Mouse (Mus musculus): ENCODE data around the gene Atp6v1fnb.

Gene Atp6v1fnb

DNA sequence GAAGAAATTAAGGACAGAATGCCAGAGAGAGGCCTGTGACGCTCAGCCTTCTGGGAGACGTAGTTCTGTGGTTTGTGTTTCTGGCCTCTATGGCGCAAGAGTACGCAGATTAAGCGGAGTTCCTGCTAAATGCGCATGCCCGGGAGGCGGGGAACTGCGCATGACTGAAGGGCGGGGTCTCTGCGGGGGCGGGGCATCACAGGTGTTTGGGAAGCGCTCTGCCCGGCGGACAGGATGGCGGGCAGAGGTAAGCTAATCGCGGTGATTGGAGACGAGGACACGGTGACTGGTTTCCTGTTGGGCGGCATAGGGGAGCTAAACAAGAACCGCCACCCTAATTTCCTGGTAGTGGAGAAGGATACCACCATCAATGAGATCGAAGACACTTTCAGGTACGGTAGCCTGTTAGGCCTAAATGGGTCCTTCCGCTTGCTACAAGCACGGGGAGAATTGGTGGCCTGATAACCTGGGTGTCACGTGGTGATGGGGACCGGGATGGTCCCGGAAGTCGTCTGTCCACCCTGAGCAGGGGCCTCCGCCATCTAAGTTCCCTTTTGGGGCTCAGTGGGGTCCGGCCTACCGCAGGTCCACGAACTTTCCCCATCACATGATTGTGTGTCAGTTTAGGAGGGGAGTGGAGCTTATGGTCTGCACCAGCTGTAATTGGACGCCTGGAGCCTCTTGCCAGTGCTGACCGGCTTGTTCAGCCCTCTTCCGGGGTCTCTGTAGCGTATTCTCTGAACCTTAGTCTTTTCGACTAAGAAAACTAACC, 3.5 kb upstream of the Atp6v1fnb start, which contains the start of gene Atp6v1f:
TSS of gene Atp6v1f (plus strand) at position 136 of the 772 bp plus-strand sequence.
- DNase-seq (ENCODE audit: low spot score), result peak; percentile 94

DNA sequence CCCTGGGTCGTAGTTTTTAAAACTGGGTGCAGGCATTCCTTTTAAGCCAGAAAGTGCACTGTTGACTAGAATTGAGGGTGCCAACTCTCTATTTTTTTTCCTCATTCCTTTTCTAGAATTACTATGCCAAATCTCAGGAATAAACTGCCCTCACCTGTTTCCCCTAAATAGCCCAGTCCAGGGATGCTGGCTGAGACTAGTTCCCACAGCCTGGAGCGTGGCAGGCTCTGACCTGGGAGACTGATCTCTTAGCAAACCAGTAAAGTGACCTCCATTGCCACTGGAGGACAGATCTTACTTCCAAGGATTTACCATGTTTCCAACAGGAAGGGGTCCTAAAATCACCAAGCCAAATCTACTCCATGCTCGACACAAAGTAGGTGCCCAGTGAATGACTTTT, 2.4 kb upstream of the Atp6v1fnb start:
- no peak for DNase-seq (ENCODE audit: low spot score)

DNA sequence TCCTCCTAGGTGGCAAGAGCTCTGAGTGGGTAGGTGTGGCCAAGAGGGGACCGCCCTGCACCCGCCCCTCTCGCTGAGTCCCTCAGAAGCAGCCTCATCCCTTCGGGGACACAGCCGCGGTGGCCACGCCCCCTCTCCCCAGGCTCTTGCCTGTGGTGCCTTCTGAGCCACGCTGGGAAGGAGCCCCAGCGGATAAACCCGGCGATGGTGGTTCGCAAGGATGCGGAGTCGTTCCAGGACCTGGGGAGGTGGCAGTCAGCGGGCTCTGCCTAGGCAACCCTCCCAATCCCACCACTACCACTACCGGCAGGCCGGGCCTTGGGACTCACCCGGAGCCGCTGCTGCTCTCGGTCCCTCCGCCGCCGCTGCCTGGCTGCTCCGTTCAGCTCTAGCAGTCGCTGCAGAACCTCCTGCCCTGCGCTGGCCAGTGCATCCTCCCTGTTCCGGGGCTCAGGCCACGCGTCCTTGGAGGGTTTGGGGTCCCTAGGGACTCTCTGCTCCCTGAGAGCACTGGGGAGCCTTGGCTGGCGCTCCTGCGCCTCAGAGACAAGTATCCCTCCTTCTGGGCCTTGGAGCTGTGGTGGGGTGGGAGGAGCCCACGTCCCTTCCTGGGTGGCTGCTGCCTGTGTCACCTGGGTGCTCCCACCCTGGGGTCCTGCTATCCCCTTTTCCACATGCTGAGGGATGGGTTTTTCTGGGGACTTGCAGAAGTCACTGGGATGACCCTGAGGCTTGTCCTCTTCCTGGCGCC, 2.9 kb downstream of the Atp6v1fnb start:
- peak; percentile 74 for DNase-seq (ENCODE audit: low spot score)

DNA sequence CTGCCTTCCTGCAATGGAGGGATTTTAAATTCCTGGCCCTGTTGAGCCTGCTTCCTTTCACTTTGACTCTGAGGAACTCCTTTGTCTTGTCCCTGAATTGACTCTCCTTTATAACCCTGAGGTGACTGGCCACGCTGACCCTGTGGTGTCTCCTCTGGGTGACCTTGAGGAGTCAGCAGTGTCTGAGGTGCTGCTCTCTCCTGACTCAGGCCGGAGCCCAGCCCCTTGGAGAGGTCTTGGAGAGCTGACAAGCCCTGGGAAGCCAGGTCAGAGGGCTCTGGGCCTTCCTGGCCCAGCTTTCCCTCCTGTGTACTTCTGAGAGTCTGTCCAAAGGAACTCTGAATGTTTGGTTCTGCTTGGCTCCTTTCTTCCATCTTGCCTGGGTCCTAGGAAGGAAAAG, 3.5 kb downstream of the Atp6v1fnb start:
- no peak for DNase-seq (ENCODE audit: low spot score)

DNA sequence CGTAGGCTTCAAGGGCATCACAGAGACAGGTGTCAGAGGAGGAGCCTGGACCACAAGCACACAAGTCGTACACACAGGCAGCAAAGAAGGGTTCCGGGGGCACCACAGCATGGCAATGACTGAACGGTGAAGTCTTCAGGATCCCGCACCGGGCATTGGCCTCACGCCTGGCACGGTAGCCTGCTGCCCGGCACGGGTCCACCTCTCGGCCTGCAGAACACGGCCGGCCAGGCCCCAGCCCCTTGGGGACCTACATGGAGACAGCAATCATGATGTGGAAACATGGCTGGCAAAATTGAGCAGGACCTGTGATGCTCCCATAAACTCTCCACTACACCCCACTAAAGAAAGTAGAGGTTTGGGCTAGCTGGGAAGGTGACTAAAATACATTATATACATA, 11.5 kb downstream of the Atp6v1fnb start:
- no peak for DNase-seq (ENCODE audit: low spot score)

DNA sequence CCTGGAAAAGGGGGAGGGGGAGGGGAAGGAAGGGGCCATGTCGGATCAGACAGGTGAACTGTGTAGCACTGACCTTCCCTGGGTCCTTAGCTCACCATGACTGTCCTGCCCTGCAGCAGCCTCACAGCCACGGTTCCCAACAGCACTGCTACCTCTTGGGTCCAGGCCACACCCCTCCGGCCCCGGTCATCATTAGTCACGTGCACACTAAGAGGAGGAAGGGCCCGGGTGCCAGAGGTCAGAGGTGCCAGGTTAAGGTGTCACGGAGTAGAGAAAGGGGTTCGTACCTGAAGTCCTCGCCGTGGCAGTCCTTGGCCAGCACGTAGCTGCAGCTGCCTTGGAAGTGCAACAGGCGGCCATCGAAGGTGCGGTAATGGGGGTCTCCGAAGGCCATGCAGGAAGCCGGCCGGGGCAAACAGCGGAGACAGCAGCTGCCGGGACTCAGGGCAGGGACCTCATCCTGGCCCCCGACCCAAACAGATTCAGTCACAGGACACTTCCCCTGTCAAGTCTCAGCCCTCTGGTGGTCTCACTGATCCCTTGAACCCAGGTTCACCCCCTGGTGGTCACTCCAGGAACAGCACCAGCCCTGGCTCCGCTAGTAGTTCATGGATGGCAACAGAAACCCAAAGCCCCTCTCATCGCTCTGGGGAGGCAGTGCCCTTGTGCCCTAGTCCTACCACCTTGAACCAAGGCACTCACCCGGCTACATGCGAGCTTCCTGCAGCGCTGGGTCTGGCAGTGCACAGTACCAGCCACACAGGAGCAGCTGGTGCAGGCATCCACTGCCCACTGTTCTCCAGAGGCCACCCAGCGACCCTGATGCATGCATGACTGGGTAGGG, 13.7 kb downstream of the Atp6v1fnb start:
- peak; percentile 74 for DNase-seq (ENCODE audit: low spot score)

DNA sequence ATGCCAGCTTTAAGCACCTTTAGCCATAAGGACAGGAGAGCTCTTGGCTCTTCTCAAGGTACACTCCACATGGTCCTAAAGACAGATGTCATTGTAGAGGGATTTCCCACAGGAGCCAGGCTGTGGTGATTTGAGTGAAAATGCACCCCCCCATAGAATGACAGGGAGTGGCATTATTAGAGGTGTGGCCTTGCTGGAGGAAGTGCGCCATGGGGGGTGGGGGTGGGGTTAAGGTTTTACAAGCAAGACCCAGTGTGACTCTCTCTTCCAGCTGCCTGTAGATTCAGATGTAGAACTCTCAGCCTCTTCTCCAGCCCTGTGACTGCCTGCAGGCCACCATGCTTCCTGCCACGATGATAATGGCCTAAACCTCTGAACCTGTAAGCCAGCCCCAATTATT, 14.7 kb downstream of the Atp6v1fnb start:
- no peak for DNase-seq (ENCODE audit: low spot score)

DNA sequence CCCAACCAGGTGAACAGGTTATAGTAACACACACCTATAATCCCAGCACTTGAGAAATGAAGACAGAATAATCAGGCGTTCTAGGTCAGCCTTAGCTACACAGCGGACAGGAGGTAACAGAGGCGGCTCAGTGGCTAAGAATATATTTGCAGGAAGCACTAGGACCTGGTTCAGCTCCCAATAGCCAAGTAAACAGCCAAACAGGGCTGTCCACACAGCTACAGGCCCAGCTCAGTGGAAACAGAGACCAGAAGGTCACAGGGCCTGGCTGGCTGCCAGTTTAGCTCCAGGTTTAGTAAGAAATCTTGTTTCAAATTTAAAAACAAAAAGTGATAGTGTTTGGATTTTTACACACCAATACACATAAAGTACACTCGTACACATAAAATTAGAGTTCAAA, 22.9 kb downstream of the Atp6v1fnb start:
- peak; percentile 15 for DNase-seq (ENCODE audit: low spot score)

DNA sequence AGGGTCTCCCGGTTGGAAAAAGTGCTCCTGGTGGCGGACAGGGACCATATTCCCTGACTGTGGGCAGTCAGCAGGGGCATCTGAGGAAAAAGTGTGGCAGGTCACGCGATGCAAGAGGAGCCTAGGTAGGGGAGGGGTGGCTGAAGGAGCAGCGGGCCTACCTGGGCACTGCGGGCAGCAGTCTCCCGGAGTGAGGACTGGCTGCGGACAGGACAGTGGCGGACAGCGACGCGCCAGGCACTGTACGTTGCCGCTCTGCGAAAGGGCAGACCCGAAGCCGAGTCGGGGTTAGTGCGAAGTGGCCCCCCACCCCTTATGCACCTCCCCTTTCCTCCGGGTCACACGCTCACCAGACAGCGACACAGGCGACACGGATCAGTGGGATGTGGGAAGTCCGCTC, 25.0 kb downstream of the Atp6v1fnb start:
- DNase-seq (ENCODE audit: low spot score), result no peak

DNA sequence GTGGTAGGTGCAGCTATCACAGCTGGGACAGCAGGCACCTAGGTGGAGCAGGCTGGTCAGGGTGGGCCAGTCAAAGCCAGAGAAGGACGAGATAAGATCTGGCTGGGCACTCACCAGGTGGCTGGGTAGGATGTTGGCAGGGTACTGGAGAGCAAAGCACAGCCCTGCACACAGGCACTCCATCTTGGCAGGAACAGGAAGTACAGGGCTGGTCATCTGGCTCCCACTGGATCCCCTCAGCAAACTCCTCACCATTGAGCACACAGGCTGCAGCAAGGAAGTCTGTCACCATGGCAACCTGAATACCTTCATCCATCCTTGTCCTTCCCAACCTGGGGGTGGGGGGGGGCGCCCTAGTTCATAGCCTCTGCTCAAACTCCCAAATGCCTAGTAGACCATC, 26.6 kb downstream of the Atp6v1fnb start:
- DNase-seq (ENCODE audit: low spot score), result no peak

DNA sequence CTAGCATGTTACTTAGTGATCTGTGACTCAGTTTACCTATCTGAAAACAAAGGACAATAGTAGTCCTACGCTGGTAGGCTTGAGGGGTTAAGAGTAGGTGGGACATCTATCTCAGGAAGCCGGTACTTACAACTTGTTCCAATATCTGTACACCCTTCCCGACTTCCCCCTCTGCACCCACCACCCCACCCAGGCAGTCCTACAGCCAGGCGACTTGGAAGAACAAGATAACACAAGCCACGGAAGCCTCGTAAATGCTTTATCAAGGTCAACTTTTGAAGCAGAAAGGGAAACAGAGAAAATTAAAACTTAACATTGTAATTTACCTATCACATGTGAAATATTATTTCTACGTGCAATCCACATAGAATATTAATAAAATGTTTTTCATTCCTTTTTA, 28.9 kb downstream of the Atp6v1fnb start:
- DNase-seq (ENCODE audit: low spot score), result no peak

DNA sequence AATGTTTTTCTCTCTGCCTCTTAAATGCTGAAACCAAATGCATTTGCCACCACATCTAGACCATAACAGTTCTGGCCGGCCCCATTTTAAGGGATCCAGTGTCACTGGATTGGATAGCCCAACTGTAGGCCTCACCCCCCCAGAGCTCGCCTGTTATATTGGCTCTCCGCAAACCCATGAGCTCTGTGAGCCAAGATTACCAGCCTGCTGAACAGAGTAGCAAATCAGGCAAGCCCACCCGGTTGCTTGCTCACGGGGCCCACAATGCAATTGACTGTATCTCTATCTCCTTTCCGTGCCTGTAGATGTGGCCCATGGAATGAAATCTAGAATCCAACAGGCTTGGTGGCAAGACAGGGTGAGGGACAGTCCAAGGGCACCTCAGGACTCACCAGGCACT, 29.6 kb downstream of the Atp6v1fnb start:
- no peak for DNase-seq (ENCODE audit: low spot score)

DNA sequence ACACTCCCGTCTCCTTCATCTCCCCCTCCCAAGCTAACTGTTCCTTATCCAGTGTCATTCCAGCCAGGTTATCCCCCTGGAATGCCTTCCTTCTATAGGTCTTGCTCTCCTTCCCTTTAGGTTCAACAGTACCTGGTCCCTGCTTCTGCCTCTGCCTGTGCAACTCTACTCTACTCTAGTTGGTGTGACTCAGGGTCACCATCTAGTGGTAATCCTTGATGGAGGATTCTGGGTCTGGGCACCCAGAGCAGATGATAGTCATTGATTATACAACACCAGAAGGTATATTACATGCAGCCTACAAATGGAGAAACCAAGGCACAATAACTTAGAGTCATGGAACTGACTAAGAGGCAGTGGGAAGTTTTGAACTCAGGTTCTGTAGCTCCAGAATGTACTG, 30.4 kb downstream of the Atp6v1fnb start:
- DNase-seq (ENCODE audit: low spot score), result no peak

DNA sequence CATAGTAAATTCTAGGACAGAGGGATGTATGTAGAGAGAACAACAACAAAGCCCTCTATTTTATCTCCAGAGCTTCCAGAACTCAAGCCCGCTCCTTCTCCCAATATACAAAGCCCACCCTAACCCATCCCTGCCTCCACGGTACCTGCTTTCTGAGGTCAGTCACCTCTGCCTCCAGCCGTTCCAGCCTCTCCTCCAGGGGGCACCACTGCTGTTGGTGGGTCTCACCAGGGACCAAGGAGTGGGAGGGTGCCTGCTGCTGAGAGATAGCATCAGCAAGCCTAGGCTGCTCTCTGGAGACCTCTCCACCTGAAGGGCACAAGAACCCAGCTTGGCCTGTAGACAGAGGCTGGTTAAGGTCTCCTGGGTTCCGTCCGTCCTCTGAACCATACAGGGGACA, 34.3 kb downstream of the Atp6v1fnb start:
- no peak for DNase-seq (ENCODE audit: low spot score)

DNA sequence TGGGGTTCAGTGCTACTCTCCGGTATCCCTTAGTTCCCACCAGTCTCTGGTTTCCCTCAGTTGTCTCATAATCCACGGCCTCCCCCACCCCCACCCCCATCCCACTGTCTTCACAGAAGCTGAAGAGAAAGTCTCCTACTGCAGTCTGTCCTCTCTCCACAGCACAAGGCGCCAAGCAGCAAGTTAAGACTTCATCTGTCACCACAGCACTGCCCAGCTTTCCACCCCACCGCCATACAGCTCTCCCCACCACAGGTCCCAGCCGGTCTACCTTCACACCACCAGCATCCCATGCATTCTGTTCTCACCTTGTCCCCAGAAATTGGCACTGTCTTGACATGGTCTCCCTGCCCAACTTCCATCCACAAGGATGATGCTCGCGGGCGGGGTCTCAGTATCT, 35.6 kb downstream of the Atp6v1fnb start:
- DNase-seq (ENCODE audit: low spot score), result no peak

DNA sequence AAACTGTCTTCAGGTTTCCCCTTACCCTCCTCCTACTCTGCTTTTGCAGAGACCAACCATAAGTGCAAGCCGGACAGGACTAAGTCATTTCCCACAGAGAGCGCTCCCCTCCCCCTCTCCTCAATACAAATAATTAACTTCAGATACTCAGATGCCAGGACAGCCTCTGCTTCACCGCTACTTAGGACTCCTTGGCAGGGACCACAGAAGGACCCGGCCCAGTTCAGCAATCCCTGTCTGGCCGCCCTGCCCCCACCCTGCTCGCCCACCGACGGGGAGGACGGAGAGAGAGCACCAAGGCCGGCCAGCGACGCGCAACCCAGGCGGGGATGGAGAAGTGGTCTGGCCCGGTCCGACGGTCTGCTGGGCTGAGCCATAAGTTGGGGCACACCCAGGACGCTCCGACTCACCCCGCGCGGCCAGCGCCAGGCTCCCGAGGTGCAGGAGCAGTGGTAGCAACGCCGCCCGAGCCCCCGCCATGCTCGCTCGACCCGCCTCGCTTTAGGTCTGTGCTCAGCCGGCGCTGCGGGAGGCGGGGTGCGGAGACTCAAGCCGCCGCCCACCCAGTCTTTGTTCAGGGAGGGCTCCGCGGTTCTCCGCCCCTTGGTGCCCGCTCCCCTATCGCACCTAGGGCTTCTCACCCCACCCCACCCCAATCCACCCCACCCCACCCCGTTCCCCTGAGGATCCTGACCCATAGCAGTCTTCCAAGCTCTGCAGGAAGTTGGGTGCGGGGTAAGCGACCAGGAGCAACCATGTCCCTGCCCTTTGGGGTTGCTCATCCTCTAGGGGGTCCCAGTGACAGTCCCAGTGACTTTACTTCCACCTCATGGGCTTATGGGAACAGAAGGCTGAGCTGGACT, 36.4 kb downstream of the Atp6v1fnb start, which contains the start of gene Kcp:
TSS of gene Kcp (minus strand) at position 506 of the 863 bp plus-strand sequence.
- DNase-seq (ENCODE audit: low spot score), result peak; percentile 14

DNA sequence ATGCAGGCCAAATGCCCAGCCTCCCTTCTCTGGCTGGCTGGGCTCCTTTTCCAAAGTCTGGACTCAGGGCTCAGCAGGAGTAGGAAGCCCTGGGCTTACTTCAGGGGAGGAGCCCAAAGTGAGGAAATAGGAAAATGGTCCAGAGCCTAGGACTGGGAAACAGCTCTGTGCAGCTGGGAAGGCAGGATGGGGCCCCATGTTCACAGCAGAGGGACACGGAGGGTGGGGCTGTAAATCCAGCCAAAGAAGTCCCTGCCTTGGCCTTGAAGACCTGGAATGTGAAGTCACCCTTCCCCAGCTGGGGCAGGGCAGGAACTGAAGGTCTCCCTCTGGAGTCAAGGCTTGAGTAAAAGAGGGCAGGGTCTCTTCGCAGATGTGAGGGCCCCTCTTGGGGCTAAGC, 37.8 kb downstream of the Atp6v1fnb start:
- DNase-seq (ENCODE audit: low spot score), result no peak

DNA sequence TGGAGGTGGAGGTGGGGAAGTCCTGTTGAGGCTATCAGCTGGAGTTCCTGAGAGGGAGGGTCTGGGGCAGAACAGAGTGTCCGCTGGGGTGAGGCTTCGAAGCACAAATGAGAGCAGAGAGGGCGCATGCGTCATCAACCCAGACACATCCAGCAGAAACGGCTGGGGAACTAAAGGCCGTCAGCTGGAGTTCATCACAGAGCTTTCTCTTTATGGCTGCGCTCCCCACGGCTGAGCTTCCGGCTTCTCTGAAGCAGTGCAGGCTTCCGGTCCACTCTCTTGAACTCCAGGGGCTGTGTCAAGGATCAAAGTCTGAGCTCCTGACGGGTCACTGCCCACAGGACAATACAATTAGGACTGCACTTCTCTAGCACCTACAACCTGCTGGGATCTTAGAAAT, 42.0 kb downstream of the Atp6v1fnb start:
- peak; percentile 54 for DNase-seq (ENCODE audit: low spot score)

DNA sequence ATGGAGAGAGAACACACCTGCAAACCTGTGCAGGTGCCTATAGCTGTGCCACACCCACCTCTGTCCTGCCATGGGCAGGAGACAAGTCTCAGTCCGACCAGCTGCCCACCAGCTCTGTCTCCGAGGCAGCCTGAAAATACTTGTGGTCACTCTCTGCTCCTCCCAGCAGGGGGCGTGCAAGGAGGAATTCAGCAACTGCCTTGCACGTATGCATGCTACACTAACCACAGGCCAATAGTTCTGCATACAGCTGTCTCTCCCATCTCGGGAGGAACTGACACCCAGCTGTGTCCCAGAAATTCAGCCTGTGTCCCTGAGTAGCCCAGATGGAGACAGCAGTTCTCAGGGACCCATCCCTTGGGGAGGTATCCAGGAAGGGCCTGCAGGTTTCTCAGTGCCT, 45.9 kb downstream of the Atp6v1fnb start:
- peak; percentile 81 for DNase-seq (ENCODE audit: low spot score)

DNA sequence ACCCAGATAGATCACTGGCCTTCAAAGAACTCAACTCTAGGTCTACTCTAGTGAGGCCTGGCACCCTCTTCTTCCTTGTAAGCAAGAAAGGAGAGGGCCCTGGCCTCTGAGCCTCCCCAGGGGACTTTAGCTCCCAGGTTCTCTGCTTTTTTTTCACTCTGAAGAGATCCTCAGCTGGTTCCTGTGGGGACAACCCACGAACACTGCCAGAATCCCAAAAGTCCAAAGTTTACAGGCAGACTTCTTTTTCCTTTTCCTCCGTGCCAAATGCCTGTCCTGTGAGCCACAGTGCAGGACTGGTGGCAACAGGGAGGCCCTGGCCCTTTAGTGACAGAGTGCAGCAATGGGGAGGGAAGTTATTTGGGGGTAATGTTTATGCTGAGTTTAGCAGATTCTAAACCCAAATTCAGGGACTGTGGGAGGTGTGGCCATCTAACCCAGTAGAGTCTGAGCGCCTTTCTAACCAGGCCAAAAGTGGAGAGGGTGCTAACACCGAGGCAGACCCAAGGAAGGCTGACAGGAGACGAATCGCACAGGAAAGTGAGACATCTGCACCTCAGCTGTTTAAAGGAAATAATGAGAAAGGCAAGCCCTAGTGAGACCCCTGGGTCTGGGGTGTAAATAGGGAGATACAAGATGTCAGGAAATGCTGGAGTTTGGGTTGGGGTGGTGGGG, 51.5 kb downstream of the Atp6v1fnb start:
- no peak for DNase-seq (ENCODE audit: low spot score)
